Mouse (Mus musculus): ENCODE data around the gene Mrgprg.

DNA sequence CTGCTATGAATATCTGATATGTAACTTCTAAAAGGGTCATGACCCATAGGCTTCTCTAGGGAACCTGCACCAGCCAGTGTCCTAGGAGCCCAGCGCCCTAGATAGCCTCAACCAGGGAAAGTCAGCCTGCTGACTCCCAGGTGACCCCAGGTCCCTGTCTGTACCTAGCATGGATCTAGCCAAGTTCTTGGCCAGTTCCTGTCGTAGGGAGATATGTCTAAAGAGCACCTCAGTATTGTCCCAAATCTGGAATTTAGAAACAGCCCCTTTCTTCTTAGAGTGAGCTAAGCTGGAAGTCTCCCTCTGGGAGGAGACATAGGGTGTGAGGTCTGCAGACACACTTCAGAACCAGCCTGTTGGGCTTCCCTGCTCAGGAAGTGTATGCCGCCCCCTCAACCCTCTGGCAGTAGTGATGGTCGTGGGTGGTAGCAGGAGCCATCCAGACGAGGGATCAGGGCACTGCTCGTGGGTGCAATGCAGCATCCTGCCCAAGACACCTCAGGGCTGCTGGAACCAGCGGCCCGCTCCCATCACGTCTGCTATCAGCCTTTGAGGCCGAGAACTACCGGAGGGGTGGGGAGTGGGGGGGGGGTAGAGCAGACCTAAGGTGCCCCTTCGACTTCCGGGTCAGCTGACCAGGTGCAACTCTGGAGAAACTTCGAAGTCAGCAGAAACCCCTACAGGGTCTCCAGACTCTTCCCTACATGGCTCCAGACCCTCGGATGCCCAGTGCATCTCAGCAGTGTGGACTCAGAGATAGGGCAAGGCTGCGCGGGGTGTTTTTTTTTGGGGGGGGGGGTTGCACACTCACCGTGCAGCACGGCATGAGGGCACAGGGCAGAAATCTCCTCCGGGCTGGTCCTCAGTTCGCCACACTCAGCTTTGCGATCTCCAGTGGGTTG is 10.4 kb downstream of the Mrgprg start, which contains the start of gene Osbpl5:
- no peak for TF ChIP-seq EP300 (IDR thresholded peaks at IDR 0.05; ENCODE audit: insufficient read depth, low read depth, low read length)
- no peak for TF ChIP-seq CTCF (IDR thresholded peaks at IDR 0.05; ENCODE audit: low read depth, low read length)
